Mouse (Mus musculus) megakaryocyte, embryonic 14.5 days (primary cell): Measurements from ENCODE around the gene Tnxb. TPM values are rescaled to one million over a fixed set of nuclear protein-coding genes. Genes with fewer than 3 reads are reported as not detected.

ENCODE experiments used
- H3K27me3 ChIP-seq: replicated peaks from 2 replicates; pipeline ENCODE3; 2012; ENCODE audit warnings: inconsistent platforms
- H3K36me3 ChIP-seq: replicated peaks from 2 replicates; pipeline ENCODE3; 2012; ENCODE audit warnings: low read length, inconsistent platforms, mixed read lengths
- H3K4me1 ChIP-seq: 2 replicates; pipeline ENCODE4 v1.6.1; 2012; ENCODE audit warnings: inconsistent platforms
- H3K4me3 ChIP-seq: replicated peaks from 2 replicates; pipeline ENCODE3; 2012; ENCODE audit warnings: moderate library complexity, mild to moderate bottlenecking, inconsistent platforms
- H3K9me3 ChIP-seq: 2 replicates; pipeline ENCODE4 v1.6.1; 2012; ENCODE audit warnings: inconsistent platforms
- FLI1 ChIP-seq: IDR thresholded peaks from 2 replicates; pipeline ENCODE4 v1.6.1; 2012; ENCODE audit warnings: low read length, inconsistent platforms, mixed read lengths
- GATA1 ChIP-seq: IDR thresholded peaks from 3 replicates; pipeline ENCODE4 v1.6.1; 2012; ENCODE audit warnings: mixed read lengths, low read length, inconsistent platforms, borderline replicate concordance
- polyA plus RNA-seq: library from polyadenylated mRNA; stranded (reverse); fragments of >175 nt; gene quantifications from 2 replicates; pipeline ENCODE4 v1.2.3, GENCODE M21; 2012; ENCODE audit warnings: low replicate concordance; ENCODE audit not compliant: insufficient read depth

The Tnxb gene
- polyA plus RNA-seq, 1 experiment = 0.03 TPM

DNA sequence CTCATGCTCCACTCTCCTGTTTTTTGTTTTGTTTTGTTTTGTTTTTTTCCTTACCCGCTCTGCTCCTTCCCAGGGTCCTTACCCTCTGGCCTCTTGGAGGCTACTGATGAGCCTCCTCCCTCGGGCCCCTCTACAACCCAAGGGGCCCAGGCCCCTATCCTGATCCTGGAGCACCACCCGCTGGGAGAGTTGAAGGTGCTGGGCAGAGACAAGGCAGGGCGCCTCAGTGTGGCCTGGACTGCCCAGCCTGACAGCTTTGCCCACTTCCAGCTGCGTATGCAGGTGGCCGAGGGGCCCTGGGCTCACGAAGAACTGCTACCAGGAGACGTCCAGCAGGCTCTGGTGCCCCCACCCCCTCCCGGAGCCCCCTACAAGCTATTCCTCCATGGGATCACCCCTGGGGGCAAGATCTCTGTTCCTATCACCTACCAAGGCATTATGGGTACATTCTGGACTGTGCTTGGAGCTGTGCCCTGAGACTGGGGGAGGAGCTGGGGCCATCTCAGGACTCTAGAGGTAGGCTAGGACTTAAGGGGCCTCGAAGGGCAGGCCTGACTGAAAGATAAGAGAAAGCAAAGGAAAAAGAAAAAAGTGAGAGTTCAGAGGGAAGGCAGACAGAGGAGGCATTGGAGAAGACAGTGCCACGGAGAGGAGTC lies 11.7 kb downstream of the Tnxb start:
- H3K27me3 ChIP-seq = peaks cover 88% of the 10 kb centered on the region

DNA sequence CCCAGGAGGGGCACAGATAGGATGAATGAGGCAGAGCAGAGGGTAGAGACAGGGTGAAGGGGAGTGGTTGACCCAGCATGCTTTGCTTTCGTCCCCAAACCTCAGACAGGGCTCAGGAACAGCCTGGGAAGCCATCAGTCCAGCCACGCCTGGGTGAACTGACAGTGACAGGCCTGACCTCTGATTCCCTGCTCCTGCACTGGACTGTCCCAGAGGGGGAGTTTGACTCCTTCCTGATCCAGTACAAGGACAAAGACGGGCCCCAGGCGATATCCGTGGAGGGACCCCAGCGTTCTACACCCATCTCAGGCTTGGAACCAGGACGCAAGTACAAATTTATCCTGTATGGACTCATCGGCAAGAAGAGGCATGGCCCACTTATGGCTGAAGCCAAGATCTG lies 12.8 kb downstream of the Tnxb start:
- no peaks in the 10 kb centered on the region for H3K36me3 ChIP-seq
- TF ChIP-seq FLI1 (no peak), GATA1 (no peak)
- H3K4me1 ChIP-seq = peaks cover 59% of the 10 kb centered on the region
- H3K27me3 ChIP-seq = peaks cover 86% of the 10 kb centered on the region
- no peak overlapping the region for H3K4me3 ChIP-seq
- H3K9me3 ChIP-seq = peaks cover 3% of the 10 kb centered on the region

More for the DNA sequence above, 11.7 kb downstream of the Tnxb start:
- no peaks in the 10 kb centered on the region for H3K9me3 ChIP-seq
- no peaks in the 10 kb centered on the region for H3K36me3 ChIP-seq
- peaks cover 54% of the 10 kb centered on the region for H3K4me1 ChIP-seq
- TF ChIP-seq GATA1 (no peak), FLI1 (no peak)
- no peak overlapping the region for H3K4me3 ChIP-seq

DNA sequence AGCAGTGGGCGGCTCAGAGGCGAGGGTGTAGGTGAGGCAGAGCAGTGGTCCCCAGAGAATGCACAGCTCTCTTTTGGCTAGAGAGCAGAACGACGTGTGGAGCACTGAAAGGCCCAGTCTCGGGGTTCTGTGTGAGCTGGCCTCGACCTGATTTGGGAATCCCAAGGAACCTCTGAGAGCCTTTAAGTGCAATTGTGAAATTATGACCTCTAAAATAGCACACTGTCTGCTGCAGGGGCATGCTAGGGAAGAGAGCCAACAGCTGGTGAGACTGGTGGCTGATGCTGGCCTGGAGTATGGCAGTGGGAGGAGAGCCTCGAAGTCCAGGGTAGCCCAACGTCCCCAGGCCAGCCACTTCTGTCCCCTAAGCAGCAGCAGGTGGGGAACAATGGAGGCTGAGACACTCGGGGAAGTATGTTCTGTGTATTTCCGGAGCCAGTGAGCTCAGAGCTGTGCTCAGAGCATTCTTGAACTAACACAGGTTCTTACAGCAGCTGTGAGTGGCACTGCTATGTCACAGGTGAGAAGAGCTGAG lies 13.4 kb downstream of the Tnxb start:
- H3K27me3 ChIP-seq = peaks cover 84% of the 10 kb centered on the region

DNA sequence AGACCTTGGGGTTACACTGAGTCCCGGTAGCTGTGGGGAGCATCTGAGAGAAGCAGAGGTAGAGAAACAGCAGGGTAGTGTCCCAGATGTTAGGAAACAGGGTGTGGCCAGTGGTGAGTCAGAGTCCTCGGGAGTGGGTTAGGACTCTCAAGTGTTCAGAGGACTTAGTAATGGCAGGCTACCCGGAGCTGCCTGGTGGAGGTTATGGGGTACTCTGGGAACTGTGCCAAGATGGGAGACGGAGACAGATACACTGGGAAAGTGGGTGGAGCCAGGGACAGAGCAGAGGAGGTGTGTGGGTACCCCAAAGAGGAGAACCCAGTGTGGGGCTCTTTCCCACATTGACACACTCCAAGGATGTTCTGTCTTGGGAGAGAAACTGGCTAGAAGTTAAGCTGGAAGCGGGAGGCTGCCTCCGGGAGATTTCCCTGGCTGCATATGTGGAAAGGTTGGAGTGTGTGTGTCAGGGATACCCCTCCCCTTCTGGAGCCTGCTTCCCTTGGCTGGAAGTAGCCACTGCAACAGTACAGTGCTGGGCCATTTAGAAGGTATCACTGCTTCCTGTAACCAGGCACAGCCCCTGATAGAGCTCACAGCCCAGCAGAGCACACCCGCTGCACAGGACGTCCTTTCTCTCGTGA lies 14.0 kb downstream of the Tnxb start:
- no peaks in the 10 kb centered on the region for H3K36me3 ChIP-seq
- H3K4me1 ChIP-seq = peaks cover 60% of the 10 kb centered on the region
- peaks cover 4% of the 10 kb centered on the region for H3K9me3 ChIP-seq
- TF ChIP-seq FLI1 = no peak
- no peak for TF ChIP-seq GATA1
- peaks cover 82% of the 10 kb centered on the region for H3K27me3 ChIP-seq
- H3K4me3 ChIP-seq = no peak overlapping the region

More for the DNA sequence above, 13.4 kb downstream of the Tnxb start:
- Histone ChIP-seq H3K36me3 (no peaks in the 10 kb centered on the region), H3K9me3 (peaks cover 4% of the 10 kb centered on the region), H3K4me1 (peaks cover 60% of the 10 kb centered on the region), H3K4me3 (no peak overlapping the region)
- TF ChIP-seq FLI1 = no peak
- no peak for TF ChIP-seq GATA1

DNA sequence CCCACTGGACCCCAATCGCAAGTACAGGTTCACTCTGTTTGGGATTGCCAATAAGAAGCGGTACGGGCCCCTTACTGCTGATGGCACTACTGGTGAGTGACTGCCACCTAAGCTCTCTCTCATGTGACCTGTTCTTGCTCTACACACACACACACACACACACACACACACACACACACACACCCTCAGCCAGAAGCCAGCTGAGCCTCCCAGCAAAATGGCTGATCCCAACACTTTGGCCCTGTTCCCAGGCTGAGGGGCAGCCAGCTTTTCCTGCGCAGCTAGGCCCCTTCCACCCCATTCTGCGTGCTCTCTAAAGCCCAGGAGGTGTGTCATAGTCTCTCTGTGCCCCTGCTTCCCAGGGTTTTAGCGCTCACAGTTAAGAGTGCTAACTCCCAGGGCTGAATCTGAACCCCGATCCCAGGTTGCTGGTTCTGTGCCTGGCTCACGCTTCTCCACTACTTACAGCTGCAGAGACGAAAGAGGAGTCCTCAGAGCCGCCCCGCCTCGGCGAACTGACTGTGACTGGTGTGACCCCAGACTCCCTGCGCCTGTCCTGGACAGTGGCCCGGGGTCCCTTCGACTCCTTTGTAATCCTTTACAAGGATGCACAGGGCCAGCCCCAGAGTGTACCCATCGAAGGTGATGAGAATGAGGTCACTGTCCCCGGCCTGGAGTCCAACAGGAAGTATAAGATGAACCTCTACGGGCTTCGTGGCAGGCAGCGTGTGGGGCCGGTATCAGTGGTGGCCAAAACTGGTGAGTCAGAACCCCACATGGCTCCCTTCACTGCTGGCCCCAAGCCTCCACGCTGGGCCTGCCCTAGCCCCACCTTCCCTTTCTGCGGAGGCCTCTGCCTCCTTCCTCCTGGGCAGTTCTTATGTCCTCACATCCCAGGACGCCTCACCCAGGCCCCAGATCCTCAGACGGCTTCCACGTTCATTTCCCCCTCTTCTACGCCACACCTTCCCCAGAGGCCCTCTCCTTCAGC lies 15.1 kb downstream of the Tnxb start:
- no peak overlapping the region for H3K4me3 ChIP-seq
- H3K9me3 ChIP-seq = peaks cover 4% of the 10 kb centered on the region
- H3K27me3 ChIP-seq = peaks cover 81% of the 10 kb centered on the region
- no peaks in the 10 kb centered on the region for H3K36me3 ChIP-seq
- TF ChIP-seq FLI1 (no peak), GATA1 (no peak)
- peaks cover 55% of the 10 kb centered on the region for H3K4me1 ChIP-seq

DNA sequence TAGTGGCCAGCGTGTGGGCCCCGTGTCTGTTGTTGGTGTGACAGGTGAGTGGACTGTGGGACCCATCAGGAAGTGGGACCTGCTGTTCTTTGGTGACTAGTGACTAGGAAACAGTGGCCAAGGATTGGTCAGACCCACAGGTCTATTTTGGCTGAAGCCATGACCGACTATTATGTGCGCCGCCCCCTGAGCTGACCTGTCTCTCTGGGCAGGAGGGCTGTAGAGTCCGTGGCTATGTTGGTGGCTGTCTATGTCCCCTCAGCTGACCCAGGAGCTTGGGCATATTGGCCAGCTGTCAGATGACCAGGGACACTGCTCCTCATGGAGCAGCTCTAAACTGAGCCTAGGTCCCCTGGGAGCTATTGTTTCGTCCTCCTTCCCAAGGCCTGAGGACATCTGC lies 18.6 kb downstream of the Tnxb start:
- H3K36me3 ChIP-seq = no peaks in the 10 kb centered on the region
- H3K4me3 ChIP-seq = no peak overlapping the region
- TF ChIP-seq GATA1 (no peak), FLI1 (no peak)
- H3K4me1 ChIP-seq = peaks cover 33% of the 10 kb centered on the region
- H3K9me3 ChIP-seq = peaks cover 4% of the 10 kb centered on the region
- H3K27me3 ChIP-seq = peaks cover 71% of the 10 kb centered on the region

DNA sequence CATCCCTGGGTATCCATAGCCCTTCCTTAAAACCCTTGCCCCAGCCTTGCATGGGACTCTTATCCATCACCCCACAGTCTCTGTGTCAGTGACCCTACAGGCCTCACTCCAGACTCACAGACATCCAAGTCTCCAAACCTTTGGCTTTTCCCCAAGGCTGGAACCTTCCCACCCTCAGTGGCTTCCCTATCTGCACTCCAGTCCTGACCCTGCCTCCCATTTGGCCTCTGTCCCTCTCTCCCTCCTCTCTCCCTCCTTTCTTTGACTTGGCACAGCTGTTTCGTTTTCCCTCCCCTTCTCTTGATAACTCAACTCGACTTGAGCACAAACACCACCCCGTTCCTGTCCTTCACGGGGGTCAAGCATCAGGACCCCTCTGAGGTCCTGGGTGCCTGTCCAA lies 20.1 kb downstream of the Tnxb start:
- H3K36me3 ChIP-seq = no peaks in the 10 kb centered on the region
- peaks cover 67% of the 10 kb centered on the region for H3K27me3 ChIP-seq
- no peak overlapping the region for H3K4me3 ChIP-seq
- peaks cover 17% of the 10 kb centered on the region for H3K4me1 ChIP-seq
- TF ChIP-seq GATA1 = no peak
- no peak for TF ChIP-seq FLI1
- peaks cover 4% of the 10 kb centered on the region for H3K9me3 ChIP-seq

DNA sequence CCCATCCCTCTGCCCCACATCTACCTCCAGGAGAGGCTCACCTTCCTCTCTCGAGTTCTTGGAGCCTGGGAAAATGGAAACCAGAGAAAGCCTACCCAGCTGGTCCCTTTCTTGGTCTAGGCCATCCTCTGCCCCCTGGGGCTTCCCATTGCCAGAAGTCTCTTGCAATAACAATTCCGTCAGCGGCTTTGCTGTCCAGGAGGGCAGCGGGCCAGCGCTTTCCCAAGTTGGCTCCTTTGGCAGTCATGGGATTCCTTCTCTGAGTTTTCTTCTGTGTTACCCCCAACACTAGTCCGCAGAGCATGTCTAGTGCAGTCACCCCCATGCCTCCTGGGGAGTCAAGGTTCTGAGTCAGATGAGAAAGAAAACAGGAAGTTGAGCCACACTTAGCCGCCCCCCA lies 22.6 kb downstream of the Tnxb start:
- peaks cover 55% of the 10 kb centered on the region for H3K27me3 ChIP-seq
- H3K4me1 ChIP-seq = peaks cover 3% of the 10 kb centered on the region
- no peak overlapping the region for H3K4me3 ChIP-seq
- TF ChIP-seq FLI1 = no peak
- no peak for TF ChIP-seq GATA1
- peaks cover 4% of the 10 kb centered on the region for H3K9me3 ChIP-seq
- no peaks in the 10 kb centered on the region for H3K36me3 ChIP-seq

DNA sequence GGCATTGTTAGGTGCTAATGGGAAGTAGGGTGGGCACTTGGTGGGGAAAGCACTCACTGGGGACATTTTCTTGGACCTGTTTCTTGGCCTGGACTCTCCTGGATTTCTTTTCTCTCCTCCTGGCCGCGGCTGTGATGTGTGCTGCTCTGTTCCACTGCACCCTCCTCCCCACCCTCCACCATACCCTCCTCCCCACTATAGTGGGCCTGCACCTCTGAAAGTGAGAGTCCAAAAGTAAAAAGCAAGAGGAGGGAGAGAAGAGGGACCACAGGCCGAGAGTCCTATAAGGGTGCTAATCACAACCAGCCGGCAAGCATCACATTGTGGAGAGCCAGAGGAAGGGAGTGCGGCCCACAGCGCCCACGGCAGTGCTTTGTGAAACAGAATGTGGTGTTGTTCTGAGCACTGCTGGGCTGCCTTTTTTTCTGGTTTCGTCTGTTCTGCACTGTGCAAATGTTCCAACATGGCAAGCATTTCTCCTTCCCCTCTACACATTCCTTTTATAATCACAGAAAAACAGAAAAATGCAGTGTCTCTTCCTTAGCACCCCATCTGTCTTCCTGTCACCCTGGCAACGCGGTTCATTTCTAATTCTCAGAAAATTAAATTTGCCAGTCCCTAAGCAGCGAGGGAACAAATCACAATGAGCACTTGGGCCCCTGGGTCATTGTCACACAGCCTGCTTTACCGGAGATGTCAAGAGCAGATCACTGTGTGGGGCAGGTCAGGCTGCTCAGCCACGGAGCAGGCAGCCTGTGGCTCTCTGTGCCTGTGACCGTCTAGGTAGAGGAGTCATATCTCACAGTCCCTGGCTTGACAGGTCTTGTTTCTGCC lies 29.5 kb downstream of the Tnxb start:
- Histone ChIP-seq H3K36me3 (no peaks in the 10 kb centered on the region), H3K27me3 (peaks cover 33% of the 10 kb centered on the region), H3K9me3 (peaks cover 13% of the 10 kb centered on the region), H3K4me3 (no peak overlapping the region), H3K4me1 (peaks cover 9% of the 10 kb centered on the region)
- TF ChIP-seq FLI1 (no peak), GATA1 (no peak)
